Mouse (Mus musculus): ENCODE data around the gene Pygm.

- TF ChIP-seq CTCF (IDR thresholded peaks at IDR 0.05; ENCODE audit: low read depth), result peak; percentile 71
- TF ChIP-seq EP300 (optimal IDR thresholded peaks at IDR 0.05), result no peak
These were observed 49.3 kb upstream of the Pygm start, which contains the start of gene Men1 for GRCm38 (mm10) chr19:6334673-6335457.

Measured in stomach, postnatal 0 days (tissue).